Mouse (Mus musculus) heart, adult 2 months (tissue): ENCODE measurements around the gene Emp3. TPM values are rescaled to one million over a fixed set of nuclear protein-coding genes. Genes with fewer than 3 reads are reported as not detected.

Source experiments
- DNase-seq, 2 experiments: peaks; one replicate each; pipeline ENCODE4 v3.0.0; 2021
- H3K27ac ChIP-seq: fragments of 200-600 bp; 2 replicates; pipeline ENCODE4 v1.8.1; 2022
- H3K27me3 ChIP-seq: fragments of 200-500 bp; 2 replicates; pipeline ENCODE4 v1.6.1; 2012; ENCODE audit warnings: mild to moderate bottlenecking, low read length, inconsistent platforms, mixed read lengths; ENCODE audit not compliant: control insufficient read depth, insufficient read depth
- H3K36me3 ChIP-seq: fragments of 200-500 bp; 2 replicates; pipeline ENCODE4 v1.6.1; 2012; ENCODE audit warnings: low read length, inconsistent platforms; ENCODE audit not compliant: control insufficient read depth, insufficient read depth
- H3K4me1 ChIP-seq: fragments of 200-500 bp; 2 replicates; pipeline ENCODE4 v1.6.1; 2011; ENCODE audit warnings: low read length; ENCODE audit not compliant: control insufficient read depth, insufficient read depth
- H3K4me3 ChIP-seq: fragments of 200-600 bp; 2 replicates; pipeline ENCODE4 v1.8.1; 2022
- H3K79me2 ChIP-seq: fragments of 200-500 bp; replicated peaks from 2 replicates; pipeline ENCODE4 v1.6.1; 2012; ENCODE audit warnings: mild to moderate bottlenecking, inconsistent platforms, low read length, moderate library complexity, mixed read lengths; ENCODE audit not compliant: control insufficient read depth, insufficient read depth
- H3K9ac ChIP-seq: fragments of 200-500 bp; 2 replicates; pipeline ENCODE4 v1.6.1; 2012; ENCODE audit warnings: low read depth, mild to moderate bottlenecking, control low read depth, inconsistent platforms, low read length, mixed read lengths
- CTCF ChIP-seq: fragments of 200-600 bp; IDR thresholded peaks from 2 replicates; pipeline ENCODE4 v1.8.1; 2022; ENCODE audit warnings: antibody characterized with exemption, mild to moderate bottlenecking, moderate library complexity
- EP300 ChIP-seq: fragments of 200-500 bp; IDR thresholded peaks from 2 replicates; pipeline ENCODE4 v1.6.1; 2011; ENCODE audit warnings: low read depth, low read length, control low read depth; ENCODE audit not compliant: insufficient read depth
- POLR2A ChIP-seq: fragments of 200-500 bp; IDR thresholded peaks from 2 replicates; pipeline ENCODE4 v1.6.1; 2011; ENCODE audit warnings: mild to moderate bottlenecking, low read depth, low read length, control low read depth; ENCODE audit not compliant: insufficient read depth
- WGBS: fragments of 180-500 bp; shearing (Covaris S2); methylation state at CpG from one replicate; pipeline ENCODE4 v1.1.7; 2018; 5-methylcytosine and 5-hydroxymethylcytosine counted together
- intact Hi-C: fragments of 180-260 bp; cut with DNase I; formaldehyde crosslinking; loops from one replicate; pipeline ENCODE4 v1.15.1; 2025
- polyA plus RNA-seq: library from polyadenylated mRNA; depleted of rRNA; stranded (reverse); fragments of >200 nt; gene quantifications from 2 replicates; pipeline ENCODE4 v1.2.3, GENCODE M21; 2012
- total RNA-seq, 2 experiments: library from RNA; stranded (reverse); gene quantifications; 2 replicates each; pipeline ENCODE4 v1.2.3; 2021

The Emp3 gene
- total and polyA plus RNA-seq, 3 experiments = 24.2 to 77.7 (median 29.2) TPM

GRCm38 (mm10) chr7:45917926-45918325 lies 3.3 kb downstream of the Emp3 start:
- no peak for DNase-seq
- H3K4me1 ChIP-seq = peaks cover 16% of the 10 kb centered on the region
- intact Hi-C loops = no loop called here
- no peaks in the 10 kb centered on the region for H3K36me3 ChIP-seq
- TF ChIP-seq CTCF (no peak), EP300 (no peak), POLR2A (no peak)
- whole genome bisulfite sequencing = 89% methylated on average over 15 of the region's 15 CpGs
- no peak overlapping the region for H3K4me3 ChIP-seq
- H3K9ac ChIP-seq = no peak overlapping the region
- H3K79me2 ChIP-seq = no peaks in the 10 kb centered on the region
- H3K27ac ChIP-seq = no peak overlapping the region
- H3K27me3 ChIP-seq = no peaks in the 10 kb centered on the region

GRCm38 (mm10) chr7:45917004-45917704 lies 4.0 kb downstream of the Emp3 start:
- peaks cover 11% of the 10 kb centered on the region for H3K4me1 ChIP-seq
- 46% methylated on average over 13 of the region's 13 CpGs for WGBS
- no peak for TF ChIP-seq EP300
- TF ChIP-seq POLR2A = no peak
- TF ChIP-seq CTCF = no peak
- peak overlapping the region; percentile 61 for H3K27ac ChIP-seq
- H3K79me2 ChIP-seq = no peaks in the 10 kb centered on the region
- H3K9ac ChIP-seq = peak overlapping the region; percentile 25
- DNase-seq = no peak
- intact Hi-C loops = no loop called here
- H3K27me3 ChIP-seq = no peaks in the 10 kb centered on the region
- no peaks in the 10 kb centered on the region for H3K36me3 ChIP-seq
- no peak overlapping the region for H3K4me3 ChIP-seq

- peaks cover 7% of the 10 kb centered on the region for H3K4me1 ChIP-seq
Measured at GRCm38 (mm10) chr7:45916056-45917003, 4.9 kb downstream of the Emp3 start.

GRCm38 (mm10) chr7:45915011-45915410 lies 6.2 kb downstream of the Emp3 start:
- intact Hi-C loops = no loop called here
- Histone ChIP-seq H3K36me3 (no peaks in the 10 kb centered on the region), H3K4me1 (peaks cover 6% of the 10 kb centered on the region), H3K27me3 (no peaks in the 10 kb centered on the region), H3K9ac (no peak overlapping the region), H3K79me2 (no peaks in the 10 kb centered on the region), H3K4me3 (no peak overlapping the region), H3K27ac (no peak overlapping the region)
- TF ChIP-seq POLR2A = no peak
- no peak for TF ChIP-seq EP300
- no peak for TF ChIP-seq CTCF
- DNase-seq = no peak
- 94% methylated on average over 5 of the region's 5 CpGs for WGBS

More at GRCm38 (mm10) chr7:45916056-45917003, 4.9 kb downstream of the Emp3 start:
- H3K4me3 ChIP-seq = peak overlapping the region; percentile 34; the same call in 1 of the 2 replicates
- TF ChIP-seq CTCF (no peak), POLR2A (no peak), EP300 (no peak)
- 44% methylated on average over 26 of the region's 26 CpGs for WGBS
- no peaks in the 10 kb centered on the region for H3K27me3 ChIP-seq
- DNase-seq = peak; percentile 83 to 88
- H3K79me2 ChIP-seq = no peaks in the 10 kb centered on the region
- H3K36me3 ChIP-seq = no peaks in the 10 kb centered on the region
- intact Hi-C loops = no loop called here
- H3K9ac ChIP-seq = peak overlapping the region; percentile 61
- H3K27ac ChIP-seq = peak overlapping the region; percentile 76

GRCm38 (mm10) chr7:45914067-45914466 lies 7.1 kb downstream of the Emp3 start:
- H3K79me2 ChIP-seq = no peaks in the 10 kb centered on the region
- H3K9ac ChIP-seq = no peak overlapping the region
- H3K4me1 ChIP-seq = peaks cover 5% of the 10 kb centered on the region
- no peaks in the 10 kb centered on the region for H3K36me3 ChIP-seq
- TF ChIP-seq POLR2A (no peak), EP300 (no peak), CTCF (no peak)
- no peak for DNase-seq
- intact Hi-C loops = no loop called here
- H3K27ac ChIP-seq = no peak overlapping the region
- no peaks in the 10 kb centered on the region for H3K27me3 ChIP-seq
- no peak overlapping the region for H3K4me3 ChIP-seq
- 88% methylated on average over 6 of the region's 6 CpGs for WGBS

- H3K79me2 ChIP-seq = no peaks in the 10 kb centered on the region
- no peak overlapping the region for H3K27ac ChIP-seq
- H3K9ac ChIP-seq = no peak overlapping the region
- H3K27me3 ChIP-seq = no peaks in the 10 kb centered on the region
- WGBS = 91% methylated on average over 16 of the region's 16 CpGs
- intact Hi-C loops = no loop called here
- H3K4me3 ChIP-seq = no peak overlapping the region
- no peak for TF ChIP-seq CTCF
- TF ChIP-seq POLR2A = no peak
- TF ChIP-seq EP300 = no peak
- H3K36me3 ChIP-seq = no peaks in the 10 kb centered on the region
- no peaks in the 10 kb centered on the region for H3K4me1 ChIP-seq
- no peak for DNase-seq
Measured at GRCm38 (mm10) chr7:45909145-45909544, 12.1 kb downstream of the Emp3 start.
